Mouse (Mus musculus) ES-Bruce4 (cell line): ENCODE data around the gene Rprd2. TPM values are rescaled to one million over a fixed set of nuclear protein-coding genes. Genes with fewer than 3 reads are reported as not detected.

Experiments used
- H3K27ac ChIP-seq: 2 replicates; pipeline ENCODE4 v1.5.1; 2012; ENCODE audit warnings: low read length, inconsistent platforms; ENCODE audit not compliant: insufficient read depth
- H3K27me3 ChIP-seq: 2 replicates; pipeline ENCODE4 v1.6.1; 2012; ENCODE audit warnings: mild to moderate bottlenecking, low read length, inconsistent platforms; ENCODE audit not compliant: control insufficient read depth, poor library complexity, insufficient read depth, severe bottlenecking
- H3K36me3 ChIP-seq: 2 replicates; pipeline ENCODE4 v1.6.1; 2012; ENCODE audit warnings: inconsistent platforms, mild to moderate bottlenecking, low read length, moderate library complexity; ENCODE audit not compliant: control insufficient read depth, poor library complexity, insufficient read depth, severe bottlenecking
- H3K4me1 ChIP-seq: one replicate; pipeline ENCODE4 v1.8.1; 2011; ENCODE audit warnings: low read length; ENCODE audit not compliant: control insufficient read depth, insufficient read depth
- H3K4me3 ChIP-seq: 2 replicates; pipeline ENCODE4 v1.5.1; 2011; ENCODE audit warnings: low read depth, mild to moderate bottlenecking, low read length
- H3K9ac ChIP-seq: 2 replicates; pipeline ENCODE4 v1.6.1; 2012; ENCODE audit warnings: low read depth, mild to moderate bottlenecking, inconsistent platforms; ENCODE audit not compliant: poor library complexity, severe bottlenecking
- H3K9me3 ChIP-seq: replicated peaks from 2 replicates; pipeline ENCODE4 v1.6.1; 2012; ENCODE audit warnings: mild to moderate bottlenecking, low read length, inconsistent platforms; ENCODE audit not compliant: control insufficient read depth, poor library complexity, insufficient read depth, severe bottlenecking
- CTCF ChIP-seq: IDR thresholded peaks from one replicate; pipeline ENCODE4 v1.8.1; 2011; ENCODE audit warnings: low read depth, low read length
- EP300 ChIP-seq: IDR thresholded peaks from 2 replicates; pipeline ENCODE4 v1.6.1; 2011; ENCODE audit warnings: low read depth, low read length; ENCODE audit not compliant: insufficient read depth
- POLR2A ChIP-seq: IDR thresholded peaks from one replicate; pipeline ENCODE4 v1.8.1; 2011; ENCODE audit warnings: low read length; ENCODE audit not compliant: insufficient read depth
- polyA plus RNA-seq: library from polyadenylated mRNA; stranded (reverse); fragments of >200 nt; gene quantifications from 2 replicates; pipeline ENCODE4 v1.2.4, GENCODE M21; 2011; ENCODE audit warnings: low read depth; ENCODE audit not compliant: missing spikeins, insufficient read depth, insufficient read length

Gene Rprd2
- polyA plus RNA-seq, result 51.4 and 58.6 TPM in 2 replicates

DNA sequence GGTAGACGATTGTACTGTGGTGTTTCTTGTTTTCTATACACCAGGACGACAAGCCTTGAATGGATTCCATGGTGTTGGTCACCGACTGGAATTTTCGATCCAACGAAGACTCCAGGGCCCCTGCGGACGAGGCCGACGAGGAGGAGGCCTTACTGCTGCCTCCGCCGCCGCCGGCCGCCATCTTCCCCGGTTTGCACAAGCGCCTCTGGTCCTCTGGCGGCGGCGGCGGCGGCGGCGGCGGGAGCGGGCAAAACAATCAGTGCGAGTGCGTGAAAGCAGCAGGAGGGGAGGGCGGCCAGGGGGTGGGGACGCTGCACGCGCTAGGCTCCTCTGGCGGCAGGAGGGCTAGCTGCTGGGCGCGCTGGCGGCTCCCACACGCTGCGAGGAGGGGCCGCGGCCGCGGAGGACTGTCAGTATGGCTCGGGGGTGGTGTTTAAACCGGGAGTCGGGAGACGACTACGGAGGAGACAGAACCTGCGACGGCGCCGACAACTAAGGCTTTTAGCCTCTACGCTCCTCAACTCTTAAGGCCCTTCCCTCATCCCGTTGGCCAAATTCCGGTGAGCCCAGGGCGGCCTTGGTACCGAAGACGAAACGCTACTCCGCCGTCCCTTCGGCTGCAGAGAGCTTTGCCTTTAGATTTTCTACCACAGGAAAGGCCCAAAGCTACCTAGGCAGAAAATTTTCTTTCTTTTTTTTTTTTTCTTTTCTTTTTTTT, at the start of gene Rprd2:
Gene Rprd2 (minus strand): TSS at position 293 of the 718 bp plus-strand sequence.
- no peak for TF ChIP-seq CTCF
- Histone ChIP-seq H3K4me1 (no peaks in the 10 kb centered on the region), H3K36me3 (no peaks in the 10 kb centered on the region), H3K9me3 (no peaks in the 10 kb centered on the region), H3K27ac (peak within 1 kb of the TSS; percentile 94), H3K9ac (peak within 1 kb of the TSS; percentile 96), H3K4me3 (peak within 1 kb of the TSS; percentile 95), H3K27me3 (no peaks in the 10 kb centered on the region)

GRCm38 (mm10) chr3:95867408-95867807, 48.7 kb upstream of the Rprd2 start:
- Histone ChIP-seq H3K27ac (no peak overlapping the region), H3K36me3 (peaks cover 7% of the 10 kb centered on the region), H3K27me3 (no peaks in the 10 kb centered on the region), H3K4me1 (peaks cover 8% of the 10 kb centered on the region), H3K4me3 (no peak overlapping the region), H3K9ac (no peak overlapping the region), H3K9me3 (no peaks in the 10 kb centered on the region)
- TF ChIP-seq POLR2A (no peak), EP300 (no peak), CTCF (no peak)

DNA sequence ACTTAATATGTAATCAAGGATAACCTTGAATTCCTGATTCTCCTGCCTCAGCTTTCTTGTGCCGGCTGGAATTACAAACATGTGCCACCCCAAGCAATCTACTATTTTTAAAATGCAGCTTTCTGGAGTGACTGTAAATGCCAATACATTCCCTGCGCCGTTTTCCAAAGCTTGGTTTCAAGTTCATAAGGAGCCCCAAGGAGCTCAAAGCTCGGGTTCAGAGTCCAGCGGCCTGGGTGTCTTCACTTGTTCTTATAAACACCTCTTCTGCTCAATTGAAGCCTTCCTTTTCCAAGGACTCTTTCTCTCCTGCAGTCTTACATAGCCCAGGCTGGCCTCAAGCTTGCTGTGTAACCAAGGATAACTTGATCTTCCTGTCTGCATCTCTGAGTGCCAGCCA, 47.4 kb upstream of the Rprd2 start:
- Histone ChIP-seq H3K9me3 (no peaks in the 10 kb centered on the region), H3K4me1 (peaks cover 6% of the 10 kb centered on the region), H3K27me3 (no peaks in the 10 kb centered on the region), H3K36me3 (peaks cover 7% of the 10 kb centered on the region), H3K9ac (no peak overlapping the region), H3K27ac (no peak overlapping the region), H3K4me3 (no peak overlapping the region)
- TF ChIP-seq CTCF (no peak), EP300 (no peak), POLR2A (no peak)

- 0 out of 2 replicates have a peak overlapping the region, but pooled peaks have one; percentile 9 for H3K9ac ChIP-seq
- TF ChIP-seq POLR2A (no peak), CTCF (no peak), EP300 (no peak)
- H3K4me3 ChIP-seq, result peak overlapping the region; percentile 25
- H3K9me3 ChIP-seq, result no peaks in the 10 kb centered on the region
- H3K27ac ChIP-seq, result peak overlapping the region; percentile 42
- peaks cover 6% of the 10 kb centered on the region for H3K4me1 ChIP-seq
- no peaks in the 10 kb centered on the region for H3K27me3 ChIP-seq
- H3K36me3 ChIP-seq, result peaks cover 7% of the 10 kb centered on the region
Measured at GRCm38 (mm10) chr3:95865571-95865970, 46.9 kb upstream of the Rprd2 start.

DNA sequence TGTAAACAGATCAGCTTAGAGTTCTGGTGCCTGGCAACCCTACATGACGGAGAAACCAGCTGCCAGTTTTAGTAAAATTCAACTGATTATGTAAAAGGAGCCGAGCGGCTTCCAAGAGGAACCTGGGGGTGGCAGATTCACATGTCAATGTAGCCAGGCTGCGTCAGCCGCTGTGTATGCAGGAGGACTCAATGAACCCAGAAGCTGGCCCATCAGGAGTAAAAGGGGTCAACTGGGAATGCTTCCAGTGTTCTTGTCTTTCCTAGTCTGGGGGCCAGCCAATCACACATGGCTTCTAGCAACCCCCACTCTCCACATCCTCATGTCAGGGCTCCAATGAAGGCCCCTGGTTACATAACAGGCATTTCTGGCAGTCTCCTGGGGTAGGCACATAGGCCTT, 46.4 kb upstream of the Rprd2 start:
- Histone ChIP-seq H3K9me3 (no peaks in the 10 kb centered on the region), H3K36me3 (peaks cover 7% of the 10 kb centered on the region), H3K4me3 (peak overlapping the region; percentile 25), H3K27me3 (no peaks in the 10 kb centered on the region), H3K4me1 (peaks cover 4% of the 10 kb centered on the region), H3K27ac (peak overlapping the region; percentile 42), H3K9ac (0 out of 2 replicates have a peak overlapping the region, but pooled peaks have one; percentile 9)
- TF ChIP-seq EP300 (no peak), CTCF (no peak), POLR2A (no peak)

DNA sequence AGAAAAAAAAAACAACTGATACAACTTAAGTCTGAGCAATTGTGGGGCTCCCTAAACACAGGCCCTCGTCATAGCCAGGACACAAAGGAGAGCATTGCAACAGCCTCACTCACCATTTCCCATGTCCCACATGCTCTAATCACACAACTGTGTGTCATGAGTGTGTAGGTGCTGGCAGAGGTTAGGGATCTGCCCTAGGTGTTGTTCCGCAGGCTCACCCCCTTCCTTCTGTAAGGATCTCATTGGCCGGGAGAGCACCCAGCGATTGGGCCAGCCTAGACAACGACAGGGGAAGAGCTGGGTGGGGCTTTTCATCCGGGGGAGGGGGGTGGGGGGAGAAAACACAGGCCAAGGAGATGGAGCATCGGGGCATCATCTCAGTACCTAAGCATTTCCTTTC, 44.9 kb upstream of the Rprd2 start:
- no peak for TF ChIP-seq EP300
- TF ChIP-seq POLR2A, result peak; percentile 37
- no peaks in the 10 kb centered on the region for H3K36me3 ChIP-seq

More for the DNA sequence above, 44.9 kb upstream of the Rprd2 start:
- peaks cover 4% of the 10 kb centered on the region for H3K4me1 ChIP-seq
- no peaks in the 10 kb centered on the region for H3K9me3 ChIP-seq
- no peaks in the 10 kb centered on the region for H3K27me3 ChIP-seq
- H3K27ac ChIP-seq, result peak overlapping the region; percentile 75
- peak overlapping the region; percentile 49 for H3K4me3 ChIP-seq
- H3K9ac ChIP-seq, result peak overlapping the region; percentile 25; the same call in 1 of the 2 replicates
